Mouse (Mus musculus): ENCODE data around the gene Npr1. TPM values are rescaled to one million over a fixed set of nuclear protein-coding genes. Genes with fewer than 3 reads are reported as not detected.

Npr1 gene
- total RNA-seq (2022) = 100 to 1,000 TPM; 316 to 460 (median 368) TPM

DNA sequence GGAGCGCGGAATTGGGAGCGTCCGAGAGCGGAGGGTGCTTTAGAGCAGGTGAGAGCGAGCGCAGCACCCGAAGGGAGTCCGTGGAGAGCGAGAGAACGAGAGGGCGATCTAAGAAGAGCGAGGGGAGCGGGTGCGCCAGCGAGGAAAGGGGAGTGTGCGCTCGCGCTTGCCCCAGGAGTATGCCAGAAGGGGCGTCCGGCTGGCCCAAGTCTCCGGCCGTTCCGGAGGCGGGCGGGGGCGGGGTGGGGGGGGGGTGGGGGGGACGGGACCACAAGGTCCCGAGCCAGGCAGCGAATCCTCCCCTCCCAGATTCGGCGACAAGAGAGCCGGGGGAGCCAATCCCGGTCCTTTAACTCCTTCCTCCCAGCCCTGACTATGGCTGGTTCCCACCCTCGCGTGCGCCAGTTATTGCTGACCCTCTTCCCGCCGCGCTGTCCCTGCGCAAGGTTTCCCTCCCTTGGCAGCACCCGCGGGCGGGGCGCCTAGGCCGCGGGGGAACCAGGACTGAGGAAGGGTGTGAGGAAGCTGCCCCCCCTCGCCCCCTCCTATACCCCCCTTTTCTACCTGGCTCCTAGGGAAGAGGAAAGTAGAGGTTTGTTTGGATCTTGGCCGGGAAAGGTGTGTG lies at the start of gene Npr1:
Npr1 (minus strand) TSS at position 181 of the 625 bp plus-strand sequence.
- DNase-seq = peak; percentile 74

GRCm38 (mm10) chr3:90515242-90515641 lies 49.6 kb upstream of the Npr1 start:
- DNase-seq = no peak

DNA sequence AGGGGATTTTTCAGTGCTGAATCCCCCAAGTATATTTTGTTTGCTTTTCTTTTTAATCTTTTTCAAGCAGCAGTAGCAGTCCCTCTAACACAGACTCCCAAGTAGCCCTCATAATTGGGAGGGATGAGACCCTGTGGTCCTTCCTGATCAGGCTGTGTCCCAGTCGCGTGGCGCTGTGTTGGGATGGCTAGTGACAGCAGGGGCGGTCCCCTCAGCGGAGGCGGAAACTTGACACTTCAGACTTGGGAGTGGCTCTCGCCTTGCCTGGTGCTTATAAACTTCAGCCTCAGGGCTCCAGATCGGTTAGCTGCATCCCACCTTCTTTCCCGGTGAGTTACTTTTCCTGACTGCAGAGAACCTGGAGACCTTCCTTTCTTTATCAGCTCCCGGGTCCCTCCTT lies 49.0 kb upstream of the Npr1 start:
- DNase-seq = peak; percentile 67

GRCm38 (mm10) chr3:90513796-90514590 lies 48.3 kb upstream of the Npr1 start, which contains the start of the genes S100a1 and S100a13:
Gene S100a1, minus strand, starts transcription at chr3:90514392.
Gene S100a13, plus strand, starts transcription at chr3:90514435.
- DNase-seq = peak; percentile 81

GRCm38 (mm10) chr3:90512948-90513642 lies 47.4 kb upstream of the Npr1 start:
- DNase-seq = no peak

- DNase-seq = no peak
Measured at GRCm38 (mm10) chr3:90512276-90512675, 46.6 kb upstream of the Npr1 start.

DNA sequence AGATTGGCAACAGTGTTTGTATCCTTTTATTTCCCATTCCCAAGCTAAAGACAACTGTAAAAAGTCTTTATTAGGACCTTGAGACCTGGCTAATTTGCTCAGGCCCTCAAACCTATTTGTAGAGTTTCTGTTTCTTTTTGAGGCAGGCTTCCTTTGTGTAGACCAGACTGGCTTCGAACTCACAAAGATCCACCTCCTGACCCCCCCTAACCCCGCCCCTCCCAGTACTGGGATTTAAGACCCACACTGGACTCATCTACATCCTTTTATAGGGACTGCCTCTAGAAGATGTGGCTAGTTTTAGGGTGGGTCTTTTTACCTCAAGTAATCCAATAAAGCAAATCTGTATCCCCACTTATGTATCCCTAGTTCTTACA lies 44.1 kb upstream of the Npr1 start:
- no peak for DNase-seq

- peak; percentile 99 for DNase-seq
Measured at GRCm38 (mm10) chr3:90508950-90509746, 43.5 kb upstream of the Npr1 start, which contains the start of gene Chtop. Gene Chtop, minus strand, starts transcription at chr3:90509498.

- no peak for DNase-seq
Measured at GRCm38 (mm10) chr3:90508287-90508949, 42.8 kb upstream of the Npr1 start.

DNA sequence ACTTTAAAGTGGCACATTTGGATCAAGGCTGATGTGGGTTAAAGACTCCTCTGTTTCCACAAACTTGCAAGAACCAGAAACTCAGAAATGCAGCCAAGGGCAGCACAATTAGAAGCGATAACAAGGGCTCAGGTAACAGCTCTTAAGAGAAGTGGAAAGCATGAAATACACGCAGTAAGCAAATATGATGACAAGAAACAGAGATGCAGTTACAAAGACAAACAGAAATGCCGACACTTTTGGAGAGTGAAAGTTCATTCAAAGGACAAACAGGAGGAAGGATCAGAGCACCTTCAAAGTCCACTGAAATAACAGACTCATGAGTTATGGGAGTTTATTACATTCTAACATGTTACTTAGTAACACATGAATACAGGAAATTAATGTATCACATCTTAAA lies 40.7 kb upstream of the Npr1 start:
- DNase-seq = no peak

DNA sequence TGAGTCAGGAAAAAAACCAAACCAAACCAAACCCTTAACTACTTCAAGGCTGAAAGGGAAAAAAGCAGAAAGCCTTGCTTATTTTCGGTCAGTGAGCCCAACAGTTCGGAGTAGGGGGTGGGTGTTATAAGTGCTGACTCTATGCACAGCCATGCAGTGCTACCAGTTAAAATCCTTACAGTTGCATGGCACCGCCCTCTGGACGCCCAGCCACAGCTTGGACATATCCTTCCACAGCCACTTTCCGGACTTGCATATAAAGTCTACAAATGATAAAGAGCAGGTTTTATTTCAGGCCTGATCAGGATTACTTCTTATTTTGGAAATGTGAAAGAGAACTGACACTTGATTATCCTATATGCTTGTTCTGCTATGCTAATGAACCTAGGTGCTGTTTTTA lies 39.5 kb upstream of the Npr1 start:
- DNase-seq = no peak

GRCm38 (mm10) chr3:90503444-90503843 lies 37.8 kb upstream of the Npr1 start:
- no peak for DNase-seq

DNA sequence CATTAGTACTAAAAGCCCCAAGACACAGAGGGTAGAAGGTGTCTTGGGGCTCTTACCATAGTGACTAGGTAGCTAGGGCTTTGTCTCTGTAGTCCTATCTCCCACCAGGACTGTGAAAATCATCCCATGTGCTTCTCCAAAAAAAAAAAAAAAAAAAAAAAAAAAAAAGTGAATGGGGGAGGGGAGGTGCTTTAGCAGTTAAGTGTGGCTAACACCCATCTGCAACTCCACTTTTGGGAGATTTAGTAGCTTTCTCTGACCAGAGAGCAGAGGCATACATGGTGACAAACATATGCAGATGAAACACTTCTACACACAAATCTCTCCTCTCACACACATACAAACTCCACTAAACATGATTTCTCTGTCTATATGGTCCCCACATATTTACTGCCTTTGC lies 31.9 kb upstream of the Npr1 start:
- DNase-seq = no peak

GRCm38 (mm10) chr3:90495850-90496525 lies 30.3 kb upstream of the Npr1 start:
- no peak for DNase-seq

DNA sequence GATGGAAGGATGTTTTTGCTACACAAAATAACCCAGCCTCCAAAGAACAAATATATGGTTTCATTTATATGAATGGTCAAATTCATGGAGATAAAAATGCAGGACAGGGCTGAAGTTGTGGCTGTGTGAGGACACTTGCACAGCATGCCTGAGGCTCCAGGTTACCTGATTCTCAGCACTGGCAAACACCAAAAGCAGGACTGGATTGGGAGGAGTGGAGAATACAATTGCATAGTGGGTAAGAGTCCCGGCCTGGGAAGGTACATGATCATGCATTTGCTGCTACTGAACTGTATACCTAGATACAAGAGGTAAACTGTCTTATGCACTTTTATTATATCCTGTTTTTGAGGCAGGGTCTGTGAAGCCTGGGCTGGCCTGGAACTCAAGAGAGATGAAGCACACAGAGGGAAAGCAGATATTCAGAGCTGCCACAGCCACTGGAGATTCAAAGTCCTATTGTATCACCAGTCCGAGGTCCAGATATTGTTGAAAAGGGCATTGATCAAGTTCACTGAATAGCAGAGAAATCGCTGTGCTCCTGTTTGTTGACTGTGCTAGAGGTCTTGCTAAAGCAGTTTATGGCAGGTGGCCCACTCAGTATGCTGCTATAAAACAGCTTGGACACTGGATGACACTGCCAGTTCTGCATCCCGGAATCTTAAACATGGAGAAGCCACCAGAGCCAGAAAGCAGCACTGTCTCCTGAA lies 28.3 kb upstream of the Npr1 start:
- DNase-seq = no peak

DNA sequence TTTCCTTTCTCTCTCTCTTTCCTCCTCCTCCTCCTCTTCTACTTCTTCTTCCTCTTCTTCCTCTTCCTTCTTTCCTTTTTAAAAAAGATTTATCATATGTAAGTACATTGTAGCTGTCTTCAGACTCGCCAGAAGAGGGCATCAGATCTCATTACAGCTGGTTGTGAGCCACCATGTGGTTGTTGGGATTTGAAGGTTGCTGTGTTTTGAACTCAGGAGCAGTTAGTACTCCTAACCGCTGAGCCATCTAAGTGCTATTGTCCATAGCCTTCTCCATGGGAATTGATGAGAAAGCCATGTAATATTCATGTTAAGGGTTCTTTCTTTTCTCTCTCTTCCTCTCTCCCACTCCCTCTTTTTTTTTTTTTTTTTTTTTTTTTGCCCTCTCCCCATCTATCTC lies 25.7 kb upstream of the Npr1 start:
- DNase-seq = no peak

- peak; percentile 93 for DNase-seq
Measured at GRCm38 (mm10) chr3:90490696-90491256, 25.1 kb upstream of the Npr1 start, which contains the start of gene Snapin. Gene Snapin, minus strand, starts transcription at chr3:90491033.

DNA sequence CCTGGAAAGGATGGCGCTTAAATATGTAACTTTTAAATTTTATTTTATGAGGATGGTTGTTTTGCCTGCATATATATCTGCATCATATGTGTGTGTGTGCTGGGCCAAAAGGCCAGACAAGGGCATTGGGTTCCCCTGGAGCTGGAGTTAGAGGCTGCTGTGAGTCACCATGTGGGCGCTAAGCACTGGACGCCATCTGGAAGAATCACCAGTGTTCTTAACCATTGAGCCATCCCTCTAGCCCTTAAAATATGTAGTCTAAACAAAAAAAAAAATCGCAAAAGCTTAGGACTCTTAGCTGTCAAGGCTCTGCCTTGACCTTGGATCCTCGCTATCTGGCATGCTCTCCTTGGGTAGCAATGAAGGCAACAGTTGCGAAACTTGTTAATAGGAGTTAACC lies 22.9 kb upstream of the Npr1 start:
- DNase-seq = no peak

DNA sequence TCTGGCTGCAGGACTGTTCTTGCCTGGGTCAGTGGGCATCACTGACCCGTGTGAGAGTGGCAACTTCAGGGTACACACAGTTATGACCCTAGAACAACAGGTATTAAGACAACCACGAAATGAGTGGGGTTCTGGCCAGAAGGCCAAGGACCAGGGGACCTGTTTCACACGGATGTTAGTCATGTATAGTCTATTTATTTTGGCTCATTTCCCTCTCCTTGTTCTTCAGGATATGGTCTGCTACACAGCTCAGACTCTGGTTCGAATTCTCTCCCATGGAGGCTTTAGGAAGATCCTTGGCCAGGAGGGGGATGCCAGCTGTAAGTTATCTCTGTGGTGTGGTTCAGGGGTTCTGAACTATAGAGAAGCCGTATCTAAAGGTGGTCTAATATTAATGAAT lies 21.3 kb upstream of the Npr1 start:
- DNase-seq = no peak
